Mouse (Mus musculus): ENCODE data around the gene Plekhg5. TPM values are rescaled to one million over a fixed set of nuclear protein-coding genes. Genes with fewer than 3 reads are reported as not detected.
A peak's percentile ranks its signal among the peaks of the same experiment; 100 is the strongest.

The Plekhg5 gene
- total and polyA plus RNA-seq, 2 experiments from 2014 or later: 12.8 to 18.6 TPM

GRCm38 (mm10) chr4:152079931-152080330, 7.6 kb downstream of the Plekhg5 start:
- Histone ChIP-seq H3K4me3 (ENCODE audit: low read depth, low read length) (no peak overlapping the region), H3K27ac (ENCODE audit: low read depth, low read length) (no peak overlapping the region), H3K4me2 (ENCODE audit: low read depth) (no peak overlapping the region), H3K9me3 (ENCODE audit: low read length) (no peaks in the 10 kb centered on the region), H3K36me3 (ENCODE audit: insufficient read depth) (no peaks in the 10 kb centered on the region), H3K4me1 (ENCODE audit: insufficient read depth) (no peaks in the 10 kb centered on the region), H3K27me3 (ENCODE audit: insufficient read depth, low read length) (no peaks in the 10 kb centered on the region), H3K9ac (no peak overlapping the region)
- DNase-seq: no peak
- no peak for TF ChIP-seq CTCF (IDR thresholded peaks at IDR 0.05; ENCODE audit: low read depth)
- no peak for ATAC-seq
- 70% methylated on average over 7 of the region's 7 CpGs for WGBS

GRCm38 (mm10) chr4:152083611-152084220, 11.4 kb downstream of the Plekhg5 start:
- H3K27ac ChIP-seq (ENCODE audit: low read depth, low read length): no peak overlapping the region
- H3K9ac ChIP-seq: no peak overlapping the region
- no peaks in the 10 kb centered on the region for H3K27me3 ChIP-seq (ENCODE audit: insufficient read depth, low read length)
- H3K4me3 ChIP-seq (ENCODE audit: low read depth, low read length): no peak overlapping the region
- H3K4me2 ChIP-seq (ENCODE audit: low read depth): no peak overlapping the region
- H3K9me3 ChIP-seq (ENCODE audit: low read length): no peaks in the 10 kb centered on the region
- H3K4me1 ChIP-seq (ENCODE audit: insufficient read depth): peaks cover 12% of the 10 kb centered on the region
- ATAC-seq: no peak
- no peaks in the 10 kb centered on the region for H3K36me3 ChIP-seq (ENCODE audit: insufficient read depth)
- no peak for DNase-seq
- no peak for TF ChIP-seq CTCF (IDR thresholded peaks at IDR 0.05; ENCODE audit: low read depth)
- WGBS: 53% methylated on average over 7 of the region's 7 CpGs

GRCm38 (mm10) chr4:152084616-152085015, 12.3 kb downstream of the Plekhg5 start:
- H3K9me3 ChIP-seq (ENCODE audit: low read length): no peaks in the 10 kb centered on the region
- peaks cover 12% of the 10 kb centered on the region for H3K4me1 ChIP-seq (ENCODE audit: insufficient read depth)
- no peak overlapping the region for H3K27ac ChIP-seq (ENCODE audit: low read depth, low read length)
- no peak for DNase-seq
- no peak overlapping the region for H3K4me3 ChIP-seq (ENCODE audit: low read depth, low read length)
- H3K27me3 ChIP-seq (ENCODE audit: insufficient read depth, low read length): no peaks in the 10 kb centered on the region
- H3K4me2 ChIP-seq (ENCODE audit: low read depth): no peak overlapping the region
- 89% methylated on average over 7 of the region's 7 CpGs for WGBS
- no peak overlapping the region for H3K9ac ChIP-seq
- no peak for TF ChIP-seq CTCF (IDR thresholded peaks at IDR 0.05; ENCODE audit: low read depth)
- H3K36me3 ChIP-seq (ENCODE audit: insufficient read depth): no peaks in the 10 kb centered on the region; the same call in 1 of the 2 replicates
- ATAC-seq: no peak

DNA sequence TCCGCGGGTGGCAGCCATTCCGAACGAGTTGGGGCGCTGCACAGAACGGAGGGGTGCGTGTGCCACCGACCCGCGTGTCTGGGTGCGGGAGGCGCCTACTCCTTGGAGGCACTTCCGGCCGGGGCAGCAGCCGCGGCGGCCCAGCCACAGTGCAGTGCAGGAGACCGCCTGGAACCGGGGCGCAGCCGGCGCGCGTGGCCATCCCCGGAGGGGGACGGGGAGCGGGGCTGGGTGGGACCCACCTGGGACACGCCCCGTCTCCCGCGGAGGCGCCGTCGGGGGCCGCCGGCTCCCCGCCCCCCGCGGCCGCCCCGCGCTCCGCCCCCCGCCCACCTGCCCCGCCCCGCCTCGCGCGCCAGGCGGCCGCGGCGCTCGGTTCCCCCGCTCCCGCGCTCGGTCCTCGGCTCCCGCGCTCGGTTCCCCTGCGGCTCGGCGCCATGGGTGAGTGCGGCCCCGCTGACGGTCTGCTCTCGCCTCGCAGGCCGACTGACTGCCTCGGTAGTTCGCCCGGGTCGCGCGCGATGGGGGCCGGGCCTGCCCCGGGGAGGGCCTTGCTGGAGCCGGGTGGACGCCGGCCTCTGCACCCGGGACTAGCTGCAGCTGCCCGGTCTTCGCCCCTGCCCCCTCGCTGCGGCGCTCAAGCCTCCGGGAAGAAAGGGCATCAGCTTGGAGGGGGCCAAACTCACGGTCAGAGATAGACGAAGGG, 14.4 kb downstream of the Plekhg5 start:
- peak overlapping the region; percentile 45; the same call in 1 of the 2 replicates for H3K27ac ChIP-seq (ENCODE audit: low read depth, low read length)

GRCm38 (mm10) chr4:152087211-152088081, 15.1 kb downstream of the Plekhg5 start:
- no peak; the same call in 1 of the 2 replicates for ATAC-seq
- no peaks in the 10 kb centered on the region for H3K9me3 ChIP-seq (ENCODE audit: low read length)
- peak overlapping the region; percentile 45; the same call in 1 of the 2 replicates for H3K27ac ChIP-seq (ENCODE audit: low read depth, low read length)
- WGBS: 6% methylated on average over 12 of the region's 12 CpGs
- H3K9ac ChIP-seq: peak overlapping the region; percentile 80
- H3K27me3 ChIP-seq (ENCODE audit: insufficient read depth, low read length): no peaks in the 10 kb centered on the region
- no peak for TF ChIP-seq CTCF (IDR thresholded peaks at IDR 0.05; ENCODE audit: low read depth)
- DNase-seq: no peak
- H3K4me1 ChIP-seq (ENCODE audit: insufficient read depth): peaks cover 12% of the 10 kb centered on the region
- H3K36me3 ChIP-seq (ENCODE audit: insufficient read depth): no peaks in the 10 kb centered on the region; the same call in 1 of the 2 replicates
- H3K4me2 ChIP-seq (ENCODE audit: low read depth): peak overlapping the region; percentile 85
- peak overlapping the region; percentile 67 for H3K4me3 ChIP-seq (ENCODE audit: low read depth, low read length)

More for the DNA sequence above, 14.4 kb downstream of the Plekhg5 start:
- Histone ChIP-seq H3K4me2 (ENCODE audit: low read depth) (peak overlapping the region; percentile 85), H3K27me3 (ENCODE audit: insufficient read depth, low read length) (no peaks in the 10 kb centered on the region), H3K9ac (peak overlapping the region; percentile 80), H3K4me1 (ENCODE audit: insufficient read depth) (peaks cover 12% of the 10 kb centered on the region), H3K9me3 (ENCODE audit: low read length) (no peaks in the 10 kb centered on the region), H3K4me3 (ENCODE audit: low read depth, low read length) (peak overlapping the region; percentile 67), H3K36me3 (ENCODE audit: insufficient read depth) (no peaks in the 10 kb centered on the region; the same call in 1 of the 2 replicates)
- under 1% methylated on average over 62 of the region's 92 CpGs for WGBS
- ATAC-seq (peak; percentile 74), DNase-seq (peak; percentile 46)
- TF ChIP-seq CTCF (IDR thresholded peaks at IDR 0.05; ENCODE audit: low read depth): 0 out of 2 replicates have a peak, but pooled peaks have one; percentile 3

- Histone ChIP-seq H3K4me3 (ENCODE audit: low read depth, low read length) (no peak overlapping the region), H3K36me3 (ENCODE audit: insufficient read depth) (no peaks in the 10 kb centered on the region; the same call in 1 of the 2 replicates), H3K9ac (no peak overlapping the region), H3K27me3 (ENCODE audit: insufficient read depth, low read length) (no peaks in the 10 kb centered on the region), H3K9me3 (ENCODE audit: low read length) (no peaks in the 10 kb centered on the region), H3K27ac (ENCODE audit: low read depth, low read length) (no peak overlapping the region), H3K4me2 (ENCODE audit: low read depth) (peak overlapping the region; percentile 85), H3K4me1 (ENCODE audit: insufficient read depth) (peaks cover 12% of the 10 kb centered on the region)
- 18% methylated on average over 4 of the region's 4 CpGs for WGBS
- TF ChIP-seq CTCF (IDR thresholded peaks at IDR 0.05; ENCODE audit: low read depth): no peak
- ATAC-seq: no peak
- DNase-seq: peak; percentile 46
Measured at GRCm38 (mm10) chr4:152088133-152088532, 15.8 kb downstream of the Plekhg5 start.
